Mouse (Mus musculus): Measurements from ENCODE around the gene Taar8a. TPM values are rescaled to one million over a fixed set of nuclear protein-coding genes. Genes with fewer than 3 reads are reported as not detected.

Gene Taar8a
- not detected in 2 replicates for polyA plus RNA-seq (2012; rRNA removed)

GRCm38 (mm10) chr10:24076200-24076599 is at the start of gene Taar8a:
Gene Taar8a, plus strand, starts transcription at chr10:24076500.

GRCm38 (mm10) chr10:24026922-24027321 is 49.4 kb upstream of the Taar8a start, which contains the start of gene Taar7d:
Gene Taar7d, plus strand, starts transcription at chr10:24027222.

DNA sequence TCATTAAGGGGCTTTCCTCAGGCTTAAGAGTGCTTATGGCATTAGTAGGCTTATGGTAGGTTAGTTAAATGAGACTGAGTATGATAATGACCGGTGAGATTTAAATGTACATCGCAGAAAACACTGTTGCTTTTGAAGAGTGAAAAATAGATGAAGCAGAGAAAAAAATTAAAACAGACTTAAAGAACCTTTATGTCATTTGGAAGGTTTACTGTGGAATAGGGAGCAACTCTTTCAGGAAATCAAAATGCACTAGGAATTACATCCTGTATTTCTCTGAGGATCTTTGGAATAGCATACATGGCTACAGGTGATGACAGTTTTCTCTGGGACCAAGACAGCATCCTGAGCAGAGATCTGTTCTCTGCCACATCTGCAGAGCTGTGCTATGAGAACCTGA is 39.0 kb upstream of the Taar8a start, which contains the start of gene Taar7e:
TSS of gene Taar7e (plus strand) at position 301 of the 400 bp plus-strand sequence.

DNA sequence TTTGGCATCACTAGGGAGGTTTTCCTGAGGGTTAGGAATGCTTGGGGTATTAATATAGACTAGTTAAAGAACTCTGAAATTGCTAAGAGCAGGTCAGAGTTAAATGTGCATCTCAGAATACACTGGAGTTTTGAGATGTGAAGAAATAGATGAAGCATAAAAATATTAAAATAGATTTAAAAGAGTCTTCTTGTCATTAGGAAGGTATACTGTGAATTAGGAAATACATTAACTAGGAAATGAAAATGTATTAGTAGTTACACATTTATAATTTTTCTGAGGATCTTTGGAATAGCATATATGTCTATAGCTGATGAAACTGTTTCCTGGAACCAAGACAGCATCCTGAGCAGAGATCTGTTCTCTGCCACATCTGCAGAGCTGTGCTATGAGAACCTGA is 27.1 kb upstream of the Taar8a start, which contains the start of gene Taar7f:
TSS of gene Taar7f (plus strand) at position 301 of the 400 bp plus-strand sequence.

DNA sequence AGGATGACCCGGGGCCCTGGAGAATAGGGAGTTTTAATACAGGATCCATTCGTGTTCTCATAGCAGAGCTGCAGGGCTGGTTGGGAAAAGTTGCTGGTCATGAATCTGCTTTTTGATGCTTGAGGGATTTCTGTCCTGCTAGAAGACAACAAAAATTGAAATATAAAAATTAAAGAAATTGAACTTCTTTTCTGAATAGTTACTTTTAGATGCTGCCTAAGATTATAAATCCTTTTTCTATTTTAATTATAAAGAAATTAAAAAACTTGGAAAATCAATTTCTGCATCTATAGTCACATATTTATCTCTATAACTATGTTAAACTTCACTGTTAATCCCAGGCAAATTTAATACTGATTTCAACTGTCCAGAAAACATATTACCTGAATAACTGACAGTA is 15.9 kb downstream of the Taar8a start, which contains the start of gene Taar8b:
TSS of gene Taar8b (minus strand) at position 101 of the 400 bp plus-strand sequence.

GRCm38 (mm10) chr10:24101812-24102211 is 25.5 kb downstream of the Taar8a start, which contains the start of gene Taar8c:
Gene Taar8c, minus strand, starts transcription at chr10:24101912.

DNA sequence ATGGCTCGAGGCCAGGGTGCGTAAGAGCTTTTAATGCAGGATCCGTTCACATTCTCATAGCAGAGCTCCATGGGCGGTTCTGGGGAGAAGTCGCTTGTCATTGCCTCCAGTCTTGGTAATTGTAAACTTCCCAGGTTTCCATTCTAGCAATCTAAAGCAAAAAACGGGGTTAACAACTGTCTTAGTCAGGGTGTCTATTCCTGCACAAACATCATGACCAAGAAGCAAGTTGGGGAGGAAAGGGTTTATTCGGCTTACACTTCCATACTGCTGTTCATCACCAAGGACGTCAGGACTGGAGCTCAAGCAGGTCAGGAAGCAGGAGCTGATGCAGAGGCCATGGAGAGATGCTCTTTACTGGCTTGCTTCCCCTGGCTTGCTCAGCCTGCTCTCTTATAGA is 33.1 kb downstream of the Taar8a start, which contains the start of gene Taar9:
TSS of gene Taar9 (minus strand) at position 101 of the 400 bp plus-strand sequence.

Other genes starting within 250 kb of the Taar8a start
- gene Vnn3, start 225.0 kb upstream of the Taar8a start, polyA plus RNA-seq (2012; rRNA removed) = 0.38 and 0.56 TPM in 2 replicates
- 0.80 and 1.0 TPM in 2 replicates for gene Vnn1, start 181.8 kb upstream of the Taar8a start, polyA plus RNA-seq (2012; rRNA removed)
- gene Taar1, start 156.1 kb upstream of the Taar8a start, polyA plus RNA-seq (2012; rRNA removed) = not detected in 2 replicates
- gene Taar2, start 137.9 kb upstream of the Taar8a start, polyA plus RNA-seq (2012; rRNA removed) = not detected in 2 replicates
- not detected in 2 replicates for gene Taar3, start 126.9 kb upstream of the Taar8a start, polyA plus RNA-seq (2012; rRNA removed)
- not detected in 2 replicates for gene Taar4, start 116.0 kb upstream of the Taar8a start, polyA plus RNA-seq (2012; rRNA removed)
- gene Taar5, start 105.8 kb upstream of the Taar8a start, polyA plus RNA-seq (2012; rRNA removed) = not detected in 2 replicates
- not detected in 2 replicates for gene Taar6, start 90.9 kb upstream of the Taar8a start, polyA plus RNA-seq (2012; rRNA removed)
- not detected in 2 replicates for gene Taar7a, start 83.0 kb upstream of the Taar8a start, polyA plus RNA-seq (2012; rRNA removed)
- gene Taar7b, start 76.6 kb upstream of the Taar8a start, polyA plus RNA-seq (2012; rRNA removed) = not detected in 2 replicates
- gene Taar7d, start 49.3 kb upstream of the Taar8a start, polyA plus RNA-seq (2012; rRNA removed) = not detected in 2 replicates
- not detected in 2 replicates for gene Taar7e, start 38.9 kb upstream of the Taar8a start, polyA plus RNA-seq (2012; rRNA removed)
- not detected in 2 replicates for gene Taar7f, start 27.0 kb upstream of the Taar8a start, polyA plus RNA-seq (2012; rRNA removed)
- gene Taar8b, start 15.8 kb downstream of the Taar8a start, polyA plus RNA-seq (2012; rRNA removed) = not detected in 2 replicates
- gene Taar8c, start 25.4 kb downstream of the Taar8a start, polyA plus RNA-seq (2012; rRNA removed) = not detected in 2 replicates
- gene Taar9, start 33.0 kb downstream of the Taar8a start, polyA plus RNA-seq (2012; rRNA removed) = not detected in 2 replicates
- 11.8 and 15.5 TPM in 2 replicates for gene Stx7, start 72.8 kb downstream of the Taar8a start, polyA plus RNA-seq (2012; rRNA removed)
- gene Moxd1, start 147.0 kb downstream of the Taar8a start, polyA plus RNA-seq (2012; rRNA removed) = 0.10 and 0.21 TPM in 2 replicates